In the genomic region with DNA sequence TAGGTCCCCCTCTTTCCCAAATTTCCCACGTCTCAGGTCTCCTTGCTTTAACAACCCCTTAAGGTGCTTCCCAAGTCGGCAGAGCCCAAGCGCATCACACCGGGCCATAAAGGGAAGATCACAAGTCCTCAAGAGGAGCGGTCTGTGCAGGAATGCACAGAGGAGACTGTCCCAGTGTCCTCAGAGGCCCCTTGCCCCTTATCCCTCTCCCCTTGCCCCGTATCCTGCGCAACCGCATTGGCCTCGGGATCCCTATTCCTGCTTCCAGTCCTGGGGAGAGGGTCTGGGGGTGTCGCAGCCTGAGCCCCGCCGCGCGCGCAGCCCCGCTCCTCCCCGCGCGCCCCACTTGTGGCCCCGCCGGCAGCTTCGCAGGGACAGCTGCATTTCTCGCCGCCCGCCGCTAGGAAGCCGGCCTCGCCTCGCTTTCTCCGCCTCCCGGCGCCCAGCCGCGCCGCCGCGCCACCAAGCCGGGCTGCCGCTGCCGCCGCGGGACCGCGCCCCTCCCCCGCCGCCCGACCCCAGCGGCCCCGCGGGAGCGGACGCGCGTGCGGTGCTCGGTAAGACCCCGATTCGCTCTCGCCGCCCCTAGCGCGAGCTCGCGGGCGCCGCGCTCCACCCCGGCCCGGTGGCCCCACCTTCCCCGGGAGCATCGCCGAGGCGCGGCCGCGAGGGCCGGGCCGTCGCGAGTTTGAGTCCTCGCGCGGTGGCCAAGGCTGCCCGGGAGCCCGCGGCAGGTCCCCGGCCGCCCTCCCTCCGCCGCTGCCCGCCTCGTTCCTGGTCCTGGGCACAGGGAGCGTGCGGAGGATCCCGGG, we compare ENCODE assay signal across 7 mouse cellular contexts. TPM values are rescaled to one million over a fixed set of nuclear protein-coding genes. Genes with fewer than 3 reads are reported as not detected.
A peak's percentile ranks its signal among the peaks of the same experiment; 100 is the strongest.
DNase-seq lines count a peak whose midpoint lies in the region; ATAC-seq lines count a peak whose summit lies in the region.

No protein-coding gene starts in this region.

- peak overlapping the region; percentile 89 for H3K9ac ChIP-seq in intestine, embryonic 16.5 days (ENCODE audit: low read depth, low read length)
- peak overlapping the region; percentile 98 for H3K9ac ChIP-seq in midbrain, embryonic 11.5 days (ENCODE audit: low read length)

- DNase-seq in gastrocnemius, postnatal 25 days, result peak; percentile 80
- DNase-seq in limb, embryonic 10.5 days (ENCODE audit: low spot score), result peak; percentile 87
- peak; percentile 96 for DNase-seq in midbrain, embryonic 11.5 days (ENCODE audit: low spot score, missing footprints)
- peak; percentile 49 for DNase-seq in skeletal muscle tissue, adult 2 months (ENCODE audit: low read depth, low spot score)

- H3K9me3 ChIP-seq in intestine, embryonic 16.5 days (ENCODE audit: control insufficient read depth, low read length), result no peaks in the 10 kb centered on the region
- H3K9me3 ChIP-seq in limb, embryonic 10.5 days (replicated peaks), result no peaks in the 10 kb centered on the region
- no peaks in the 10 kb centered on the region for H3K9me3 ChIP-seq in midbrain, embryonic 11.5 days (ENCODE audit: control insufficient read depth, low read length)

- no peaks in the 10 kb centered on the region for H3K27me3 ChIP-seq in intestine, embryonic 16.5 days (replicated peaks; ENCODE audit: control insufficient read depth, insufficient read depth, low read length)
- H3K27me3 ChIP-seq in limb, embryonic 10.5 days (ENCODE audit: low read depth, poor library complexity, severe bottlenecking), result peaks cover 25% of the 10 kb centered on the region
- H3K27me3 ChIP-seq in midbrain, embryonic 11.5 days (ENCODE audit: control insufficient read depth, insufficient read depth, low read length), result no peaks in the 10 kb centered on the region

- WGBS in intestine, embryonic 16.5 days, result under 1% methylated on average over 69 of the region's 95 CpGs
- 4% methylated on average over 91 of the region's 95 CpGs for WGBS in limb, embryonic 10.5 days
- under 1% methylated on average over 83 of the region's 95 CpGs for WGBS in midbrain, embryonic 11.5 days

- H3K27ac ChIP-seq in intestine, embryonic 16.5 days (ENCODE audit: low read length), result peak overlapping the region; percentile 91
- peak overlapping the region; percentile 100 for H3K27ac ChIP-seq in limb, embryonic 10.5 days
- peak overlapping the region; percentile 92 for H3K27ac ChIP-seq in midbrain, embryonic 11.5 days (ENCODE audit: low read depth, low read length)

- H3K4me3 ChIP-seq in intestine, embryonic 16.5 days (ENCODE audit: low read length), result peak overlapping the region; percentile 78
- H3K4me3 ChIP-seq in limb, embryonic 10.5 days, result peak overlapping the region; percentile 96
- peak overlapping the region; percentile 82 for H3K4me3 ChIP-seq in midbrain, embryonic 11.5 days (ENCODE audit: low read depth, low read length)

- H3K4me2 ChIP-seq in intestine, embryonic 16.5 days (ENCODE audit: low read depth, low read length), result peak overlapping the region; percentile 95
- peak overlapping the region; percentile 79 for H3K4me2 ChIP-seq in midbrain, embryonic 11.5 days

- ATAC-seq in activated CD4-positive, CD25-positive, alpha-beta regulatory T cell, adult 4 months, result peak; percentile 80
- peak; percentile 48 for ATAC-seq in common myeloid progenitor, adult 5-6 weeks (replicated peaks; ENCODE audit: low read depth, poor library complexity, severe bottlenecking)
- peak; percentile 75 for ATAC-seq in intestine, embryonic 16.5 days
- ATAC-seq in midbrain, embryonic 11.5 days (ENCODE audit: low FRiP score), result peak; percentile 76

- peaks cover 15% of the 10 kb centered on the region; the same call in 1 of the 2 replicates for H3K4me1 ChIP-seq in intestine, embryonic 16.5 days (ENCODE audit: control insufficient read depth, insufficient read depth, low read length)
- peaks cover 46% of the 10 kb centered on the region for H3K4me1 ChIP-seq in limb, embryonic 10.5 days
- H3K4me1 ChIP-seq in midbrain, embryonic 11.5 days (ENCODE audit: control insufficient read depth, insufficient read depth, low read length), result peaks cover 32% of the 10 kb centered on the region

- no peaks in the 10 kb centered on the region for H3K36me3 ChIP-seq in intestine, embryonic 16.5 days (ENCODE audit: control insufficient read depth, insufficient read depth, low read length)
- H3K36me3 ChIP-seq in limb, embryonic 10.5 days, result no peaks in the 10 kb centered on the region; the same call in 1 of the 2 replicates
- no peaks in the 10 kb centered on the region for H3K36me3 ChIP-seq in midbrain, embryonic 11.5 days (ENCODE audit: control insufficient read depth, insufficient read depth, low read length)

RNA-seq across cellular contexts. Expression of a gene that starts 1.1 kb away (rescaled TPM):
- 1 to 10 TPM; 5.4 to 5.8 TPM for polyA plus RNA-seq in activated CD4-positive, CD25-positive, alpha-beta regulatory T cell, adult 4 months (2017; shearing (Covaris generic))
- 3.3 and 4.2 TPM in 2 replicates for total RNA-seq in common myeloid progenitor, adult 5-6 weeks (2017)
- 10 to 100 TPM; 76.3 to 78.6 TPM for total RNA-seq in gastrocnemius, postnatal 25 days (2021)
- 8.0 and 8.5 TPM in 2 replicates for polyA plus RNA-seq in intestine, embryonic 16.5 days (2015; fragmentation: Nextera tagmentation; extraction: Ambion mirVana)
- polyA plus RNA-seq in limb, embryonic 10.5 days (2016; fragmentation: Nextera tagmentation; extraction: Ambion mirVana), result 15.0 and 22.6 TPM in 2 replicates
- 16.5 and 17.0 TPM in 2 replicates for polyA plus RNA-seq in midbrain, embryonic 11.5 days (2014; fragmentation: Nextera tagmentation; extraction: Ambion mirVana)

RNA-seq across cellular contexts. Expression of a gene that starts 30.9 kb away (rescaled TPM):
- 10 to 100 TPM; 20.6 to 21.0 TPM for polyA plus RNA-seq in activated CD4-positive, CD25-positive, alpha-beta regulatory T cell, adult 4 months (2017; shearing (Covaris generic))
- total RNA-seq in common myeloid progenitor, adult 5-6 weeks (2017), result 33.8 and 42.6 TPM in 2 replicates
- 10 to 100 TPM; 47.1 to 47.6 TPM for total RNA-seq in gastrocnemius, postnatal 25 days (2021)
- polyA plus RNA-seq in intestine, embryonic 16.5 days (2015; fragmentation: Nextera tagmentation; extraction: Ambion mirVana), result 23.3 and 24.1 TPM in 2 replicates
- polyA plus RNA-seq in limb, embryonic 10.5 days (2016; fragmentation: Nextera tagmentation; extraction: Ambion mirVana), result 54.6 and 59.2 TPM in 2 replicates
- 82.5 and 83.6 TPM in 2 replicates for polyA plus RNA-seq in midbrain, embryonic 11.5 days (2014; fragmentation: Nextera tagmentation; extraction: Ambion mirVana)

RNA-seq across cellular contexts. Expression of a gene that starts 51.8 kb away (rescaled TPM):
- 10 to 100 TPM; 32.1 to 38.4 TPM for polyA plus RNA-seq in activated CD4-positive, CD25-positive, alpha-beta regulatory T cell, adult 4 months (2017; shearing (Covaris generic))
- 612 and 668 TPM in 2 replicates for total RNA-seq in common myeloid progenitor, adult 5-6 weeks (2017)
- 10 to 100 TPM; 58.0 to 68.8 TPM for total RNA-seq in gastrocnemius, postnatal 25 days (2021)
- 169 and 170 TPM in 2 replicates for polyA plus RNA-seq in intestine, embryonic 16.5 days (2015; fragmentation: Nextera tagmentation; extraction: Ambion mirVana)
- 365 and 415 TPM in 2 replicates for polyA plus RNA-seq in limb, embryonic 10.5 days (2016; fragmentation: Nextera tagmentation; extraction: Ambion mirVana)
- 533 and 541 TPM in 2 replicates for polyA plus RNA-seq in midbrain, embryonic 11.5 days (2014; fragmentation: Nextera tagmentation; extraction: Ambion mirVana)

Comparison
In these comparisons a context has a peak if more than half of its experiments do, and no peak if none do; other contexts are left out.
1. Peak in every context shown above with its lines: DNase-seq, ATAC-seq, H3K4me3 ChIP-seq and H3K27ac ChIP-seq.